ENCODE assay signal across 1 mouse cellular context in the genomic region with DNA sequence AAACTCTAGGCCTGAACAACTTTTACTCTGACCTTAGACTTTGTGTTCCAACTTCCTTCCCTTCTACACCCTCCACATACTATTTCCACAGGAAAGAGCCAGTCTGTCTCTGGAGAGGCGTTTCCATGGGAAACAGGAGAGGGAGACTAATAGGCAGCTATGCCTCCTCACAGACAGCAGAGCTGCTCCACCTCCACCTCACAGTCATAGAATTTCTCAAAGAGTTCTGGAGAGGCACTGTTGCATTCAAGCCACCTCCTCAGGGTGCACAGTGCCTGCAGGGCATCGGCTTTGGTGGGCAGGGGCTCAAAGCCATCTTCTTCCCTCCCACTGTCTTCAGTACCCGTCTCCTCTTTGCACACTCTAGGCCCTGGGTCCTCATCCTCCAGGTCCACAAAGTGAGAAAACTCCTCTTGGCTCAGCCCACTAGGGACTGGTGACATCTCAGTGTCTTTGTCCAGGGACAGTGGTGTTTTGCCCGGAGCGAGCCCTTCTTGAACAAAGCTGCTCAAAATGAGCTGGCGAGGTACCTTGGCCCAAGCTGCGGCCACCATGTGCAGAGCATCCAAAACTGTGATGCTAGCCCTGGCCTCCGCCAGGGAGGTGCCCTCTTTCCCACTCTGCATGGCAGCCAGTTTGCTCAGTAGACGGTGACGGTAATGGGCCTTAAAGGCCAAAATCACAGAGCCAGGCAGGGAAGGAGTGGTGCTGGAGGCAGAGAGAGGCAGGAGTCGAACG.
TF ChIP-seq lines count a peak whose summit lies in the region.

No protein-coding gene starts in this region.

TF ChIP-seq in myocyte, 11 proteins besides CTCF, POLR2A, EP300 and RAD21:
- TF ChIP-seq MAX (IDR thresholded peaks at IDR 0.05; ENCODE audit: low read depth) (no peak), E2F4 (IDR thresholded peaks at IDR 0.05; ENCODE audit: insufficient read depth) (no peak), REST (IDR thresholded peaks at IDR 0.05; ENCODE audit: insufficient read depth, insufficient read length) (no peak), POLR2AphosphoS2 (IDR thresholded peaks at IDR 0.05; ENCODE audit: insufficient read length, low read depth) (peak; percentile 30), TCF12 (IDR thresholded peaks at IDR 0.05; ENCODE audit: insufficient read depth, poor library complexity, severe bottlenecking) (no peak), CEBPB (IDR thresholded peaks at IDR 0.05; ENCODE audit: insufficient read depth, poor library complexity, severe bottlenecking) (no peak), MYOD1 (IDR thresholded peaks at IDR 0.05; ENCODE audit: control insufficient read depth in 1 of 3, insufficient read length in 2 of 3, low read depth in 2 of 3) (no peak)
TF ChIP-seq in myocyte: peak in this region for 1.
